13 mouse cellular contexts compared by ENCODE assay signal in genomic region chr2:65832738-65833395, GRCm38 (mm10). TPM values are rescaled to one million over a fixed set of nuclear protein-coding genes. Genes with fewer than 3 reads are reported as not detected.
DNase-seq lines count a peak whose midpoint lies in the region; ATAC-seq lines count a peak whose summit lies in the region.
"Had no signal": no experiment of that assay in that cellular context is flagged by ENCODE, and none has a peak within 500 bp of the region (broad histone marks: within the 10 kb centered on the region; RNA-seq: fewer than 3 reads in every experiment).

No protein-coding gene starts in this region.

- no peak overlapping the region for H3K9ac ChIP-seq in hindbrain, embryonic 14.5 days
- H3K9ac ChIP-seq in hindbrain, embryonic 11.5 days (ENCODE audit: low read depth, low read length) = no peak overlapping the region
- H3K9ac ChIP-seq in forebrain, embryonic 15.5 days (replicated peaks) = no peak overlapping the region
- H3K9ac ChIP-seq: limb, embryonic 13.5 days; lung, embryonic 15.5 days had no signal

- 0 out of 2 replicates have a peak overlapping the region, but pooled peaks have one; percentile 12 for H3K4me2 ChIP-seq in hindbrain, embryonic 14.5 days (replicated peaks)
- H3K4me2 ChIP-seq in hindbrain, embryonic 11.5 days (replicated peaks; ENCODE audit: low read depth, low read length) = no peak overlapping the region
- peak overlapping the region; percentile 15; the same call in 1 of the 2 replicates for H3K4me2 ChIP-seq in forebrain, embryonic 15.5 days (replicated peaks)
- H3K4me2 ChIP-seq: limb, embryonic 13.5 days; lung, embryonic 15.5 days had no signal

- H3K27me3 ChIP-seq in hindbrain, embryonic 14.5 days (ENCODE audit: control insufficient read depth, insufficient read depth, low read length) = no peaks in the 10 kb centered on the region
- H3K27me3 ChIP-seq in hindbrain, embryonic 11.5 days (ENCODE audit: control insufficient read depth, insufficient read depth, low read length) = no peaks in the 10 kb centered on the region
- no peaks in the 10 kb centered on the region for H3K27me3 ChIP-seq in forebrain, embryonic 15.5 days
- H3K27me3 ChIP-seq: limb, embryonic 13.5 days; lung, embryonic 15.5 days had no signal

- no peak overlapping the region for H3K4me3 ChIP-seq in hindbrain, embryonic 14.5 days (replicated peaks; ENCODE audit: low read length)
- no peak overlapping the region for H3K4me3 ChIP-seq in hindbrain, embryonic 11.5 days (ENCODE audit: low read depth, low read length)
- H3K4me3 ChIP-seq in forebrain, embryonic 15.5 days = no peak overlapping the region
- H3K4me3 ChIP-seq: erythroblast, embryonic 14.5 days; limb, embryonic 13.5 days; lung, embryonic 15.5 days had no signal

- 47% methylated on average over 11 of the region's 11 CpGs for WGBS in hindbrain, embryonic 14.5 days
- WGBS in hindbrain, embryonic 11.5 days = 86% methylated on average over 11 of the region's 11 CpGs
- WGBS in forebrain, embryonic 15.5 days = 33% methylated on average over 11 of the region's 11 CpGs

- H3K36me3 ChIP-seq in hindbrain, embryonic 14.5 days (replicated peaks; ENCODE audit: control insufficient read depth, insufficient read depth) = no peaks in the 10 kb centered on the region
- no peaks in the 10 kb centered on the region for H3K36me3 ChIP-seq in hindbrain, embryonic 11.5 days (ENCODE audit: control insufficient read depth, insufficient read depth, low read length)
- H3K36me3 ChIP-seq in forebrain, embryonic 15.5 days = no peaks in the 10 kb centered on the region
- H3K36me3 ChIP-seq: limb, embryonic 13.5 days; lung, embryonic 15.5 days had no signal

- H3K9me3 ChIP-seq in hindbrain, embryonic 14.5 days (ENCODE audit: control insufficient read depth, low read length) = no peaks in the 10 kb centered on the region
- H3K9me3 ChIP-seq in hindbrain, embryonic 11.5 days (ENCODE audit: control insufficient read depth, low read length) = no peaks in the 10 kb centered on the region
- no peaks in the 10 kb centered on the region for H3K9me3 ChIP-seq in forebrain, embryonic 15.5 days
- H3K9me3 ChIP-seq: limb, embryonic 13.5 days; lung, embryonic 15.5 days had no signal

- H3K27ac ChIP-seq in hindbrain, embryonic 14.5 days = peak overlapping the region; percentile 51; the same call in 1 of the 2 replicates
- no peak overlapping the region for H3K27ac ChIP-seq in hindbrain, embryonic 11.5 days (ENCODE audit: low read depth, low read length)
- peak overlapping the region; percentile 65 for H3K27ac ChIP-seq in forebrain, embryonic 15.5 days (replicated peaks)
- H3K27ac ChIP-seq: limb, embryonic 13.5 days; lung, embryonic 15.5 days had no signal

- intact Hi-C loops in heart, postnatal 14 days (cut with DNase I) = no loop called here

- no peaks in the 10 kb centered on the region for H3K4me1 ChIP-seq in hindbrain, embryonic 14.5 days (replicated peaks; ENCODE audit: control insufficient read depth, insufficient read depth, low read length)
- no peaks in the 10 kb centered on the region for H3K4me1 ChIP-seq in hindbrain, embryonic 11.5 days (replicated peaks; ENCODE audit: control insufficient read depth, insufficient read depth, low read length)
- peaks cover 14% of the 10 kb centered on the region for H3K4me1 ChIP-seq in forebrain, embryonic 15.5 days
- H3K4me1 ChIP-seq: lung, embryonic 15.5 days had no signal

- ATAC-seq in hindbrain, embryonic 14.5 days (ENCODE audit: low FRiP score) = peak; percentile 81
- no peak for ATAC-seq in hindbrain, embryonic 11.5 days (ENCODE audit: low FRiP score)
- peak; percentile 56 for ATAC-seq in CD4-positive, CD25-positive, alpha-beta regulatory T cell, adult 4 months
- peak; percentile 91 for ATAC-seq in forebrain, embryonic 15.5 days (replicated peaks)

- no peak for DNase-seq in hindbrain, embryonic 14.5 days (ENCODE audit: low spot score)
- DNase-seq in hindbrain, embryonic 11.5 days (ENCODE audit: low spot score) = no peak
- DNase-seq in layer of hippocampus, postnatal 14 days (ENCODE audit: low spot score in 2 of 2) = peak; percentile 52 to 83
- no peak for DNase-seq in lung, adult 18-20 months
- DNase-seq in heart, postnatal 14 days = no peak
- DNase-seq in heart, adult 9 months (ENCODE audit: low spot score in 2 of 2) = no peak
- DNase-seq: thymus, postnatal 36 days had no signal

RNA-seq across cellular contexts. Expression of gene Csrnp3, which starts 12.7 kb away (rescaled TPM):
- polyA plus RNA-seq in hindbrain, embryonic 14.5 days (2014; fragmentation: Nextera tagmentation; extraction: Ambion mirVana) = 54.4 and 56.0 TPM in 2 replicates
- polyA plus RNA-seq in hindbrain, embryonic 11.5 days (2014; fragmentation: Nextera tagmentation; extraction: Ambion mirVana) = 17.3 and 32.3 TPM in 2 replicates
- polyA plus RNA-seq in CD4-positive, CD25-positive, alpha-beta regulatory T cell, adult 4 months (2017; shearing (Covaris generic)) = not detected
- polyA plus RNA-seq in forebrain, embryonic 15.5 days (2015; fragmentation: Nextera tagmentation; extraction: Ambion mirVana) = 51.2 and 60.5 TPM in 2 replicates
- 10 to 100 TPM; 71.9 to 79.3 TPM for total RNA-seq in layer of hippocampus, postnatal 14 days (2021)
- total RNA-seq in heart, postnatal 14 days (2021) = under 1 TPM; 0.17 to 0.31 TPM
- total RNA-seq: granulocyte monocyte progenitor cell, adult 5-6 weeks had no signal
- polyA plus RNA-seq: erythroblast, embryonic 14.5 days had no signal

Comparison
In these comparisons a context has a peak if more than half of its experiments do, and no peak if none do; other contexts are left out.
1. DNase-seq: peak in layer of hippocampus, postnatal 14 days (2 of 2); none in hindbrain, embryonic 14.5 days (single experiment), hindbrain, embryonic 11.5 days (single experiment), lung, adult 18-20 months (0 of 2), heart, postnatal 14 days (0 of 2) and heart, adult 9 months (0 of 2).
2. RNA of gene Csrnp3, which starts 12.7 kb away (polyA plus RNA-seq): 51.2 to 60.5 TPM in forebrain, embryonic 15.5 days, 54.4 to 56.0 TPM in hindbrain, embryonic 14.5 days and 17.3 to 32.3 TPM in hindbrain, embryonic 11.5 days; not detected in CD4-positive, CD25-positive, alpha-beta regulatory T cell, adult 4 months; every median in the first group is over 10 times any median in the second.